Mouse (Mus musculus): ENCODE measurements at regions not wholly inside any gene's neighbourhood (a gene's known extent, or its start where the extent isn't known, plus 50 kb on each side); places are given as distances from the start of the nearest gene placed in this dataset.

GRCm38 (mm10) chr16:27507212-27507611, 118.5 kb downstream of the Ccdc50 start:
- no peak for DNase-seq (ENCODE audit: low spot score in 2 of 2)

GRCm38 (mm10) chr16:27523527-27524121, 135.0 kb downstream of the Ccdc50 start:
- DNase-seq (ENCODE audit: low spot score in 2 of 2), result peak in 1 of 2 experiments; percentile 16

GRCm38 (mm10) chr16:27526669-27527068, 138.0 kb downstream of the Ccdc50 start:
- DNase-seq (ENCODE audit: low spot score in 2 of 2), result no peak

- DNase-seq (ENCODE audit: low spot score in 2 of 2), result no peak
Observed at GRCm38 (mm10) chr16:27530634-27531033, 142.0 kb downstream of the Ccdc50 start.
